Mouse (Mus musculus) midbrain, postnatal 0 days (tissue): ENCODE results near the gene Tmem132b. TPM values are rescaled to one million over a fixed set of nuclear protein-coding genes. Genes with fewer than 3 reads are reported as not detected.

Experiments
- ATAC-seq: fragments of 200-750 bp; cut with Nextera tagmentation; 2 replicates; pipeline ENCODE4 v1.8.0; 2017; ENCODE audit warnings: moderate number of reproducible peaks, mild to moderate bottlenecking, moderate TSS enrichment, moderate library complexity; ENCODE audit not compliant: low FRiP score
- DNase-seq: peaks from one replicate; pipeline ENCODE4 v3.0.0-alpha.2; 2015; ENCODE audit warnings: low spot score
- H3K27ac ChIP-seq: fragments of 300-500 bp; sonication (generic); 2 replicates; pipeline ENCODE4 v1.5.1; 2014; ENCODE audit warnings: low read depth, mild to moderate bottlenecking, low read length, mixed read lengths
- H3K27me3 ChIP-seq: fragments of 300-500 bp; sonication (generic); 2 replicates; pipeline ENCODE4 v1.6.1; 2014; ENCODE audit warnings: low read length, control low read depth, mixed read lengths; ENCODE audit not compliant: insufficient read depth
- H3K36me3 ChIP-seq: fragments of 300-500 bp; sonication (generic); 2 replicates; pipeline ENCODE4 v1.6.1; 2014; ENCODE audit warnings: low read length, control low read depth, mixed read lengths; ENCODE audit not compliant: insufficient read depth
- H3K4me1 ChIP-seq: fragments of 300-500 bp; sonication (generic); 2 replicates; pipeline ENCODE4 v1.6.1; 2014; ENCODE audit warnings: mild to moderate bottlenecking, control low read depth, antibody characterized with exemption, low read length, mixed read lengths; ENCODE audit not compliant: insufficient read depth
- H3K4me2 ChIP-seq: fragments of 300-500 bp; sonication (generic); 2 replicates; pipeline ENCODE4 v1.6.1; 2014; ENCODE audit warnings: low read depth, mild to moderate bottlenecking, low read length, mixed read lengths; ENCODE audit not compliant: poor library complexity, severe bottlenecking
- H3K4me3 ChIP-seq: fragments of 300-500 bp; sonication (generic); 2 replicates; pipeline ENCODE4 v1.5.1; 2014; ENCODE audit warnings: low read depth, mild to moderate bottlenecking, low read length, moderate library complexity
- H3K9ac ChIP-seq: fragments of 300-500 bp; sonication (generic); replicated peaks from 2 replicates; pipeline ENCODE4 v1.6.1; 2014; ENCODE audit warnings: mild to moderate bottlenecking, low read length, moderate library complexity, mixed read lengths; ENCODE audit not compliant: poor library complexity, severe bottlenecking
- H3K9me3 ChIP-seq: fragments of 300-500 bp; sonication (generic); 2 replicates; pipeline ENCODE4 v1.6.1; 2016; ENCODE audit warnings: low read length, control low read depth
- CTCF ChIP-seq: IDR thresholded peaks from 2 replicates; pipeline ENCODE4 v1.5.1; 2016; ENCODE audit warnings: antibody characterized with exemption, mild to moderate bottlenecking
- WGBS: fragments of 180-500 bp; shearing (Covaris S2); extraction: QIAGEN DNeasy Blood & Tissue Kit; methylation state at CpG from one replicate; pipeline ENCODE4 v1.1.7; 2014; 5-methylcytosine and 5-hydroxymethylcytosine counted together
- polyA plus RNA-seq: library from polyadenylated mRNA; unstranded; fragments of >200 nt; fragmentation: Nextera tagmentation; extraction: Ambion mirVana; gene quantifications from 2 replicates; pipeline ENCODE4 v1.2.1, GENCODE M21; 2015
- total RNA-seq: library from RNA; depleted of rRNA; stranded (reverse); fragments of >200 nt; gene quantifications from 2 replicates; pipeline ENCODE4 v1.2.3, GENCODE M21; 2014

Tmem132b gene
- total and polyA plus RNA-seq, 2 experiments from 2014 or later: 6.4 to 27.8 TPM

GRCm38 (mm10) chr5:125692538-125692937 is 161.0 kb downstream of the Tmem132b start:
- H3K9me3 ChIP-seq: no peaks in the 10 kb centered on the region
- H3K27ac ChIP-seq: peak overlapping the region; percentile 55; the same call in 1 of the 2 replicates
- peaks cover 7% of the 10 kb centered on the region; the same call in 1 of the 2 replicates for H3K4me1 ChIP-seq
- no peaks in the 10 kb centered on the region for H3K36me3 ChIP-seq
- H3K9ac ChIP-seq: no peak overlapping the region
- no peaks in the 10 kb centered on the region for H3K27me3 ChIP-seq
- no peak overlapping the region for H3K4me3 ChIP-seq
- no peak overlapping the region for H3K4me2 ChIP-seq
- ATAC-seq (no peak), DNase-seq (no peak)
- no peak for TF ChIP-seq CTCF
- WGBS: 40% methylated on average over 10 of the region's 10 CpGs

- H3K27ac ChIP-seq: no peak overlapping the region
- H3K27me3 ChIP-seq: no peaks in the 10 kb centered on the region
- H3K4me2 ChIP-seq: no peak overlapping the region
- no peak overlapping the region for H3K4me3 ChIP-seq
- ATAC-seq (no peak), DNase-seq (peak; percentile 81)
- H3K4me1 ChIP-seq: no peaks in the 10 kb centered on the region
- WGBS: 65% methylated on average over 3 of the region's 3 CpGs
- H3K9ac ChIP-seq: no peak overlapping the region
- no peak for TF ChIP-seq CTCF
- no peaks in the 10 kb centered on the region for H3K36me3 ChIP-seq
- H3K9me3 ChIP-seq: no peaks in the 10 kb centered on the region
These were observed 167.8 kb downstream of the Tmem132b start for GRCm38 (mm10) chr5:125699395-125699794.

DNA sequence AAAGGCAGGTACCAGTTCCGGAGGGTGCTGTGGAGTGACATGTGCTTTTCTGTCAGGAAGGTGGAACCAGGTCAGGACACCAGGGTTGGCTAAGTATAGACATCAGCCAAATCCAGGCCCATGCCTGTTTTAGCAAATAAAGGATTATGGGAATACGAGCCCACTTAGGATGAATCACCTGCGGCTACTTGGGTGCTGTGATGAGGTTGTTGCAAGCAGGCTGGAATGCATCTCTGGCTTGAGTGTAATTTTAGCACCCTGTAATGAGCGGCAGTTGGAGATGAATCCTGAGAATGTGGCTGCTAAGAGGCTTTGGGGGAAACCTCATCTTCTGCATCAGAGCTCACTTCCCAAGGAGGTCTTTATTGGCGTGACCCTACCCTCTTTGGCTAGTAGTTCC is 168.7 kb downstream of the Tmem132b start:
- no peaks in the 10 kb centered on the region for H3K27me3 ChIP-seq
- H3K4me1 ChIP-seq: peaks cover 4% of the 10 kb centered on the region; the same call in 1 of the 2 replicates
- TF ChIP-seq CTCF: no peak
- ATAC-seq: no peak
- no peak overlapping the region for H3K4me2 ChIP-seq
- H3K4me3 ChIP-seq: no peak overlapping the region
- no peak overlapping the region for H3K27ac ChIP-seq
- no peaks in the 10 kb centered on the region for H3K9me3 ChIP-seq
- no peak overlapping the region for H3K9ac ChIP-seq
- WGBS: 94% methylated on average over 5 of the region's 5 CpGs
- no peak for DNase-seq
- no peaks in the 10 kb centered on the region for H3K36me3 ChIP-seq

DNA sequence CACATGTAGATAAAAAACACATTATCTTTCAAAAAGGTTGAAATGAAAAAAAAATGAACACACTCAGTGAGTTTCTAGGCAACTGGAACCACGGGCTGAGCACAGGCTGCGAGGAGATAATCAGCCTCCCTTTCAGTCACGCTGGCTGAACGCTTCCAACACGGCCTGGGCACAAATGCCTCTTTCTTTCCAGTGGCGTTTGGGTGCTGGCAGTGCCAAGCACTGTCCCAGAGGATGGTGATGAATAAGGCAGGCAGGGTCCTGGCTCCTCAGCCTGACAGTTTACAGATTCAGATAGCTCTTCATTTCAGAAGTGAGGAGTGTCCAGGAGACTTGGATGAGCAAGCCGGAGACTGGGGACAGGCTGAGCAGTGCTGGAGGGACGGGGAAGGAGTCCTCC is 173.8 kb downstream of the Tmem132b start:
- Histone ChIP-seq H3K4me2 (no peak overlapping the region), H3K9ac (no peak overlapping the region), H3K4me1 (peaks cover 9% of the 10 kb centered on the region; the same call in 1 of the 2 replicates), H3K36me3 (no peaks in the 10 kb centered on the region), H3K27me3 (no peaks in the 10 kb centered on the region), H3K27ac (peak overlapping the region; percentile 32; the same call in 1 of the 2 replicates), H3K9me3 (no peaks in the 10 kb centered on the region), H3K4me3 (no peak overlapping the region)
- WGBS: 29% methylated on average over 8 of the region's 8 CpGs
- DNase-seq (peak; percentile 63), ATAC-seq (no peak)
- no peak for TF ChIP-seq CTCF

DNA sequence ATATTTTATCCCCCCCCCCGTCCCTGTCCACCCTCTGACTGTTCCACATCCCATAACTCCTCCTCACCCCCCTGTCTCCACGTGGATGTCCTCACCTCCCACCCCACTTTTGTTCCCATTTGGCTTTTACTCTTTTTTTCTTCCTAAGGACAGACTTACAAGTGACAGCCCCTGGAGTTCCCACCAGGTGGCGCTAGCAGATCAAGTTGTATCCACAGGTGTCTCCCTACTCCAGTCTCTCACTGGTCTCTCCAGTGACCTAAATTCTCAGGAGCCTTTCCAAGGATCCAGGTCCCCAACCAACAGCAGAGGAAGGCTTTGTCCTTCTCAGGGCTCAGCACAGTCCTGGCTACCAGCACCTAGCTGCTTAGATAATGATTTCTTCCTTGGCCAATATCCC is 177.6 kb downstream of the Tmem132b start:
- no peak overlapping the region for H3K27ac ChIP-seq
- no peaks in the 10 kb centered on the region for H3K27me3 ChIP-seq
- no peak overlapping the region for H3K9ac ChIP-seq
- peak; percentile 76 for TF ChIP-seq CTCF
- no peaks in the 10 kb centered on the region for H3K36me3 ChIP-seq
- H3K4me3 ChIP-seq: no peak overlapping the region
- WGBS: 9% methylated on average over 3 of the region's 3 CpGs
- H3K9me3 ChIP-seq: no peaks in the 10 kb centered on the region
- ATAC-seq (no peak), DNase-seq (peak; percentile 81)
- H3K4me2 ChIP-seq: no peak overlapping the region
- peaks cover 9% of the 10 kb centered on the region; the same call in 1 of the 2 replicates for H3K4me1 ChIP-seq

DNA sequence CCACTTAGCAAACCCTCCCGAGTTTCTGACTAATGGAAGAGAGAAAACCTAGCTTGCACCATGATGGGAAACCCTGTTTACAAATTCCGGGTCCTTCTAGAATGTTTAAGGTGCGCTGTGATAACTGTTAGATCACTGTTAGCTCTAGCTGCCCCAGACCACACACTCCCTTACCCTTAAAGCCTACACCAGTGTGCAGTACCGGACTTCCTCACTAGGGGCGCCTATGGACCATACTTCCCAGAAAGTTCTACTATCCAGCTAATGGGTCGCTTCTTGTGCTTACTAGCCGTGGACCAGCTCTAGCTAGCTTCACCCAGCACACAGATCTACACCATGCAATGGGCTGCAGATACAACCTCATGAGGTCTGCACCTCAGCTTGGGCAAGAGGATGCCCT is 195.2 kb downstream of the Tmem132b start:
- Histone ChIP-seq H3K4me1 (no peaks in the 10 kb centered on the region), H3K27ac (no peak overlapping the region), H3K4me2 (no peak overlapping the region), H3K9ac (no peak overlapping the region), H3K36me3 (no peaks in the 10 kb centered on the region), H3K9me3 (no peaks in the 10 kb centered on the region), H3K27me3 (no peaks in the 10 kb centered on the region), H3K4me3 (no peak overlapping the region)
- peak; percentile 28; the same call in 1 of the 2 replicates for TF ChIP-seq CTCF
- DNase-seq (no peak), ATAC-seq (no peak)
- WGBS: 91% methylated on average over 7 of the region's 7 CpGs
